Mouse (Mus musculus) neutrophil, adult 59 days (primary cell): Measurements from ENCODE around the gene Npffr2. TPM values are rescaled to one million over a fixed set of nuclear protein-coding genes. Genes with fewer than 3 reads are reported as not detected.

ENCODE experiments used
- total RNA-seq, 2 experiments: library from RNA; stranded (reverse); gene quantifications; 1 replicate in 1 of 2; 2 replicates in 1 of 2; pipeline ENCODE4 v1.2.4; 2023

The Npffr2 gene
- not detected for total RNA-seq

GRCm38 (mm10) chr5:89526878-89527578 is at the start of gene Npffr2:
Npffr2 (plus strand) TSS chr5:89527429.

Other genes with a start within 250 kb of the Npffr2 start
- not detected for gene Gc, start 69.5 kb upstream of the Npffr2 start, total RNA-seq